25 mouse cellular contexts compared by ENCODE assay signal in genomic region chr7:135818298-135818697, GRCm38 (mm10).
A peak's percentile ranks its signal among the peaks of the same experiment; 100 is the strongest.
DNase-seq lines count a peak whose midpoint lies in the region; ATAC-seq and TF ChIP-seq lines count a peak whose summit lies in the region.
"Had no signal": no experiment of that assay in that cellular context is flagged by ENCODE, and none has a peak within 500 bp of the region (broad histone marks: within the 10 kb centered on the region; RNA-seq: fewer than 3 reads in every experiment).

No protein-coding gene starts in this region.

- WGBS in heart, embryonic 12.5 days: 70% methylated on average over 3 of the region's 3 CpGs
- 66% methylated on average over 3 of the region's 3 CpGs for WGBS in liver, embryonic 11.5 days
- 66% methylated on average over 3 of the region's 3 CpGs for WGBS in liver, postnatal 0 days (ENCODE audit: insufficient replicate concordance)

- TF ChIP-seq CTCF in liver, postnatal 0 days (IDR thresholded peaks at IDR 0.05; ENCODE audit: low read depth): no peak

- ATAC-seq in heart, embryonic 12.5 days (ENCODE audit: insufficient number of reproducible peaks, low FRiP score): peak; percentile 73
- ATAC-seq in liver, embryonic 11.5 days (replicated peaks; ENCODE audit: low FRiP score): 0 out of 2 replicates have a peak, but pooled peaks have one; percentile 19
- ATAC-seq in liver, postnatal 0 days: no peak

- H3K4me1 ChIP-seq in heart, embryonic 12.5 days (replicated peaks): no peaks in the 10 kb centered on the region
- peaks cover 19% of the 10 kb centered on the region for H3K4me1 ChIP-seq in liver, embryonic 11.5 days (replicated peaks; ENCODE audit: control insufficient read depth, insufficient read depth, low read length)
- H3K4me1 ChIP-seq in liver, postnatal 0 days (ENCODE audit: insufficient read depth): peaks cover 18% of the 10 kb centered on the region
- H3K4me1 ChIP-seq: forebrain, embryonic 10.5 days; hindbrain, embryonic 13.5 days; limb, embryonic 15.5 days; neural tube, embryonic 13.5 days had no signal

- peak overlapping the region; percentile 30; the same call in 1 of the 2 replicates for H3K27ac ChIP-seq in heart, embryonic 12.5 days (ENCODE audit: poor library complexity, severe bottlenecking)
- no peak overlapping the region for H3K27ac ChIP-seq in liver, embryonic 11.5 days (ENCODE audit: low read depth, low read length)
- H3K27ac ChIP-seq in liver, postnatal 0 days (ENCODE audit: low read depth): peak overlapping the region; percentile 17; the same call in 1 of the 2 replicates
- H3K27ac ChIP-seq: hindbrain, embryonic 13.5 days; kidney, postnatal 0 days; left cerebral cortex, adult 2 months; limb, embryonic 15.5 days; neural tube, embryonic 13.5 days had no signal

- TF ChIP-seq EP300 in liver, postnatal 0 days (IDR thresholded peaks at IDR 0.05; ENCODE audit: low read depth): no peak

- no peaks in the 10 kb centered on the region for H3K36me3 ChIP-seq in heart, embryonic 12.5 days
- no peaks in the 10 kb centered on the region for H3K36me3 ChIP-seq in liver, embryonic 11.5 days (ENCODE audit: control insufficient read depth, insufficient read depth, low read length)
- H3K36me3 ChIP-seq in liver, postnatal 0 days (replicated peaks; ENCODE audit: insufficient read depth, low read length): no peaks in the 10 kb centered on the region
- H3K36me3 ChIP-seq: forebrain, embryonic 10.5 days; hindbrain, embryonic 13.5 days; limb, embryonic 15.5 days; neural tube, embryonic 13.5 days had no signal

- H3K9ac ChIP-seq in heart, embryonic 12.5 days: no peak overlapping the region
- no peak overlapping the region for H3K9ac ChIP-seq in liver, embryonic 11.5 days (ENCODE audit: low read depth, low read length)
- H3K9ac ChIP-seq in liver, postnatal 0 days (replicated peaks): no peak overlapping the region
- H3K9ac ChIP-seq: hindbrain, embryonic 13.5 days; limb, embryonic 15.5 days; neural tube, embryonic 13.5 days had no signal

- 0 out of 2 replicates have a peak, but pooled peaks cover 5% of the 10 kb centered on the region for H3K27me3 ChIP-seq in heart, embryonic 12.5 days (replicated peaks)
- H3K27me3 ChIP-seq in liver, embryonic 11.5 days (replicated peaks; ENCODE audit: control insufficient read depth, insufficient read depth, low read length): no peaks in the 10 kb centered on the region
- no peaks in the 10 kb centered on the region for H3K27me3 ChIP-seq in liver, postnatal 0 days (ENCODE audit: insufficient read depth, low read length)
- H3K27me3 ChIP-seq: hindbrain, embryonic 13.5 days; limb, embryonic 15.5 days; neural tube, embryonic 13.5 days had no signal

- H3K4me3 ChIP-seq in heart, embryonic 12.5 days: no peak overlapping the region
- H3K4me3 ChIP-seq in liver, embryonic 11.5 days (ENCODE audit: low read depth, low read length): no peak overlapping the region
- H3K4me3 ChIP-seq in liver, postnatal 0 days (ENCODE audit: low read depth, low read length): no peak overlapping the region
- H3K4me3 ChIP-seq: forebrain, embryonic 10.5 days; hindbrain, embryonic 13.5 days; left cerebral cortex, adult 2 months; limb, embryonic 15.5 days; myocyte; neural tube, embryonic 13.5 days had no signal

- no peak for DNase-seq in heart, postnatal 36 days
- peak; percentile 47 for DNase-seq in c-Kit-negative CD71-positive TER-119-positive erythroid progenitor cells, embryonic 14.5 days (ENCODE audit: low read depth, low spot score)
- DNase-seq in liver, embryonic 11.5 days (ENCODE audit: low spot score): no peak
- no peak for DNase-seq in liver, postnatal 0 days
- DNase-seq in gastrocnemius, adult 18-20 months (ENCODE audit: low spot score): no peak
- DNase-seq in right cerebral cortex, adult 2 months (ENCODE audit: low spot score in 2 of 2): no peak
- DNase-seq: adrenal gland, adult 2 months; cerebellum, adult 8-10 months; gastrocnemius, postnatal 36 days; kidney, adult 11 months; layer of hippocampus, adult 9-11 months; left cerebral cortex, postnatal 4 days; lung, postnatal 4 days; midbrain, embryonic 14.5 days; retina, postnatal 1 day; right cerebral cortex, postnatal 4 days; thymus, adult 2 months had no signal

- intact Hi-C loops in heart, postnatal 36 days (cut with DNase I): no loop called here

- H3K4me2 ChIP-seq in heart, embryonic 12.5 days: no peak overlapping the region
- H3K4me2 ChIP-seq in liver, embryonic 11.5 days: no peak overlapping the region
- H3K4me2 ChIP-seq in liver, postnatal 0 days (ENCODE audit: low read depth, low read length): no peak overlapping the region
- H3K4me2 ChIP-seq: hindbrain, embryonic 13.5 days; limb, embryonic 15.5 days; neural tube, embryonic 13.5 days had no signal

- H3K9me3 ChIP-seq in heart, embryonic 12.5 days (replicated peaks): 0 out of 2 replicates have a peak, but pooled peaks cover 4% of the 10 kb centered on the region
- no peaks in the 10 kb centered on the region for H3K9me3 ChIP-seq in liver, embryonic 11.5 days (ENCODE audit: control insufficient read depth, low read length)
- H3K9me3 ChIP-seq in liver, postnatal 0 days (ENCODE audit: low read length): no peaks in the 10 kb centered on the region
- H3K9me3 ChIP-seq: forebrain, embryonic 10.5 days; hindbrain, embryonic 13.5 days; limb, embryonic 15.5 days; neural tube, embryonic 13.5 days had no signal
